Mouse (Mus musculus) testis, adult 10 weeks (tissue): ENCODE data around the gene Uso1. TPM values are rescaled to one million over a fixed set of nuclear protein-coding genes. Genes with fewer than 3 reads are reported as not detected.

Experiments used
- polyA plus RNA-seq: library from polyadenylated mRNA; stranded (reverse); fragments of 350-450 nt; fragmentation: Illumina TruSeq; extraction: RNeasy Lipid Tissue Mini Kit (QIAGEN cat#74804); gene quantifications from one replicate; pipeline ENCODE4 v1.2.3, GENCODE M21; 2014; ENCODE audit warnings: low read depth, low replicate concordance

The Uso1 gene
- polyA plus RNA-seq, result 42.7 TPM

DNA sequence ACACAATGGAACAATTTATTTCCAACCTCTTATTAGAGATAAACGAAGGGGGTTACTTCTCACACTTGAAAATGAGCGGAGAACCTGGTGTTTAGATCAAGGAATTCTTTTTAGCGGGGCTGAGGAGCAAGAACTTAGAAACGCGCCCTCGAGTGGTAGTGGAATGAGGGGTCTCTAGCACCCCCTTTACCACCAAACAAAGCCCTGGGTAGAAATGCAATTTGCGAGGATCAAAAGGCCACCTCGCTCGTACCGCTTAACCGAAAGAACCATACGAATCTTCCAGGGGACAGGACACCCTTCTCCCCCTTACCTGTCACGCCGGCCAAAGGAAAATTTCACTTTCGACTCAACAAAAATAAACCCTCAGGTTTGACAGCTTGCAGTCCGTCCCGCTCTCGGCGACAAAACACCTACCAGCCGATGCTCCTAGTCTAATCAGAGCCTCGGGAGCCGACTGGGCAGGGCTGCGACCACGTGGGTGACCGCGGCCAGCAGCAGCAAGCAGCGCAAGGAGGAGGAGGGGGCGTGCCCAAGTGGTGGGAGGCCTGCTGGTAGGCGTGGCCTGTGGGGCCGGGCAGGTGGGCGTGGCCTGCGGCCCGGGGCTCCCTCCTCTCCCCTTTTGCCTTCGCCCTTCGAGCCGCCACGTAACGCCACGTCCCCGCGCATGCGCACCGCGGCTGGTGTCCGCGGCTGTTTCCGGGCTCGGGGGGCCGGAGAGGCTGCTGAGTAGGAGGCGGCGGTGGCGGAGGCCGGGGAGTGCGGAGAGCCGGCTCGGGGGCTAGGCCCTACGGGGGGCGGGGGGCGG, at the start of gene Uso1:
Gene Uso1 (plus strand): TSS at position 700 of the 808 bp plus-strand sequence.

DNA sequence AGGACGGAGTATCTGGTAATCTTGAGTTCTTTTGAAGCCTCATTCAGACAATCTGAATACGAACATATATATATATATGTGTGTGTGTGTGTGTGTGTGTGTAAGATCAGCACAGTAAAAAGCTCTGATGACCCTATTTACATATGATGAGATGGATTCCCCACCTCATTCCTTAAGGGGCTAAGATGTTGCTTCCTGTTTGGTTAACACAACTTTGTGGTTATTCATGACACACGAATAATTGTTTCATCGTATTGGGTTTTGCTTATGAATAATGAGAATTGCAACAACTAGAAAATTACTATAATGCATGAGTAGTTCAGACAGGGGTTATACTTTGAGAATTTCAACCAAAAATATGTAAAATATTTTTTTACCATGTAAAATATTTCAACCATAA, 77.6 kb downstream of the Uso1 start, which contains the start of gene U90926:
Gene U90926 (minus strand): TSS at position 101 of the 400 bp plus-strand sequence.

Other genes starting within 250 kb of the Uso1 start
- 60.7 TPM for gene Rchy1, start 174.9 kb upstream of the Uso1 start, polyA plus RNA-seq
- 1.4 TPM for gene Odaph, start 150.5 kb upstream of the Uso1 start, polyA plus RNA-seq
- 180 TPM for gene Cdkl2, start 94.1 kb upstream of the Uso1 start, polyA plus RNA-seq
- 130 TPM for gene G3bp2, start 54.2 kb upstream of the Uso1 start, polyA plus RNA-seq
- gene U90926, start 77.5 kb downstream of the Uso1 start, polyA plus RNA-seq, result 2.5 TPM
- gene Ppef2, start 118.3 kb downstream of the Uso1 start, polyA plus RNA-seq, result 0.28 TPM
- gene Naaa, start 140.2 kb downstream of the Uso1 start, polyA plus RNA-seq, result 1.5 TPM
- gene Sdad1, start 172.5 kb downstream of the Uso1 start, polyA plus RNA-seq, result 72.5 TPM
- gene Cxcl9, start 190.1 kb downstream of the Uso1 start, polyA plus RNA-seq, result 0.99 TPM
- gene Art3, start 193.9 kb downstream of the Uso1 start, polyA plus RNA-seq, result 342 TPM
- gene Cxcl10, start 211.0 kb downstream of the Uso1 start, polyA plus RNA-seq, result not detected